Mouse (Mus musculus) forebrain, postnatal 0 days (tissue): ENCODE measurements around the gene Lyst. TPM values are rescaled to one million over a fixed set of nuclear protein-coding genes. Genes with fewer than 3 reads are reported as not detected.
A peak's percentile ranks its signal among the peaks of the same experiment; 100 is the strongest.
"Not testable (repeated sequence)": the region's sequence is repeated elsewhere in the genome, so short reads cannot be mapped to it uniquely, and the experiment has no call there.

Source experiments
- ATAC-seq: fragments of 200-750 bp; cut with Nextera tagmentation; 2 replicates; pipeline ENCODE4 v1.8.0; 2017; ENCODE audit warnings: mild to moderate bottlenecking, moderate library complexity
- DNase-seq: peaks from one replicate; pipeline ENCODE4 v3.0.0-alpha.2; 2015
- H3K27ac ChIP-seq: fragments of 300-500 bp; sonication (generic); 2 replicates; pipeline ENCODE4 v1.5.1; 2014; ENCODE audit warnings: low read depth, mild to moderate bottlenecking, antibody characterized with exemption, low read length, moderate library complexity, mixed read lengths
- H3K27me3 ChIP-seq: fragments of 300-500 bp; sonication (generic); 2 replicates; pipeline ENCODE4 v1.6.1; 2014; ENCODE audit warnings: mild to moderate bottlenecking, low read length, mixed read lengths; ENCODE audit not compliant: insufficient read depth
- H3K36me3 ChIP-seq: fragments of 300-500 bp; sonication (generic); 2 replicates; pipeline ENCODE4 v1.6.1; 2014; ENCODE audit warnings: mild to moderate bottlenecking, moderate library complexity; ENCODE audit not compliant: insufficient read depth
- H3K4me1 ChIP-seq: fragments of 300-500 bp; sonication (generic); 2 replicates; pipeline ENCODE4 v1.6.1; 2014; ENCODE audit warnings: antibody characterized with exemption; ENCODE audit not compliant: insufficient read depth
- H3K4me2 ChIP-seq: fragments of 300-500 bp; sonication (generic); 2 replicates; pipeline ENCODE4 v1.6.1; 2014; ENCODE audit warnings: low read depth, mild to moderate bottlenecking, moderate library complexity
- H3K4me3 ChIP-seq: fragments of 300-500 bp; sonication (generic); 2 replicates; pipeline ENCODE4 v1.5.1; 2014; ENCODE audit warnings: low read depth, low read length, mixed read lengths
- H3K9ac ChIP-seq: fragments of 300-500 bp; sonication (generic); 2 replicates; pipeline ENCODE4 v1.6.1; 2014; ENCODE audit warnings: mild to moderate bottlenecking
- H3K9me3 ChIP-seq: fragments of 300-500 bp; sonication (generic); 2 replicates; pipeline ENCODE4 v1.6.1; 2016; ENCODE audit warnings: low read length
- CTCF ChIP-seq: sonication (generic); IDR thresholded peaks from 2 replicates; pipeline ENCODE4 v1.5.1; 2016; ENCODE audit warnings: antibody characterized with exemption, control low read depth, low read depth
- WGBS: fragments of 180-500 bp; shearing (Covaris S2); extraction: QIAGEN DNeasy Blood & Tissue Kit; methylation state at CpG from one replicate; pipeline ENCODE4 v1.1.7; 2014; 5-methylcytosine and 5-hydroxymethylcytosine counted together
- polyA plus RNA-seq: library from polyadenylated mRNA; unstranded; fragments of >200 nt; fragmentation: Nextera tagmentation; extraction: Ambion mirVana; gene quantifications from 2 replicates; pipeline ENCODE4 v1.2.1, GENCODE M21; 2015
- total RNA-seq: library from RNA; depleted of rRNA; stranded (reverse); fragments of >200 nt; gene quantifications from 2 replicates; pipeline ENCODE4 v1.2.3, GENCODE M21; 2014; rRNA removed

The Lyst gene
- 13.2 and 14.2 TPM in 2 replicates for total RNA-seq
- polyA plus RNA-seq: 1.5 and 3.5 TPM in 2 replicates

- under 1% methylated on average over 87 of the region's 88 CpGs for WGBS
- Histone ChIP-seq H3K27ac (peak within 1 kb of the TSS; percentile 69), H3K27me3 (no peaks in the 10 kb centered on the region), H3K9ac (peak within 1 kb of the TSS; percentile 58), H3K36me3 (no peaks in the 10 kb centered on the region), H3K4me1 (no peaks in the 10 kb centered on the region; the same call in 1 of the 2 replicates), H3K9me3 (no peaks in the 10 kb centered on the region), H3K4me2 (peak within 1 kb of the TSS; percentile 86), H3K4me3 (peak within 1 kb of the TSS; percentile 91)
- DNase-seq (peak; percentile 99), ATAC-seq (peak; percentile 98)
- TF ChIP-seq CTCF: peak; percentile 47
Measured at GRCm38 (mm10) chr13:13590048-13591011, at the start of gene Lyst. Gene Lyst (plus strand): TSS chr13:13590397.

- not testable (repeated sequence) for ATAC-seq, H3K9ac ChIP-seq, DNase-seq, H3K4me3 ChIP-seq, H3K27ac ChIP-seq, H3K9me3 ChIP-seq, H3K4me2 ChIP-seq, H3K4me1 ChIP-seq, H3K27me3 ChIP-seq, H3K36me3 ChIP-seq
- TF ChIP-seq CTCF: peak; percentile 51
- 92% methylated on average over 10 of the region's 10 CpGs for WGBS
Measured at GRCm38 (mm10) chr13:13543073-13543472, 47.1 kb upstream of the Lyst start.

GRCm38 (mm10) chr13:13546792-13547191 lies 43.4 kb upstream of the Lyst start:
- Histone ChIP-seq H3K36me3 (no peaks in the 10 kb centered on the region), H3K9ac (no peak overlapping the region), H3K4me3 (no peak overlapping the region), H3K9me3 (no peaks in the 10 kb centered on the region), H3K4me2 (no peak overlapping the region), H3K27me3 (no peaks in the 10 kb centered on the region), H3K4me1 (no peaks in the 10 kb centered on the region; the same call in 1 of the 2 replicates), H3K27ac (no peak overlapping the region)
- DNase-seq (peak; percentile 71), ATAC-seq (peak; percentile 93)
- TF ChIP-seq CTCF: no peak
- 54% methylated on average over 3 of the region's 3 CpGs for WGBS

- Histone ChIP-seq H3K4me1 (no peaks in the 10 kb centered on the region; the same call in 1 of the 2 replicates), H3K4me2 (no peak overlapping the region), H3K27me3 (no peaks in the 10 kb centered on the region), H3K9me3 (no peaks in the 10 kb centered on the region), H3K4me3 (no peak overlapping the region), H3K27ac (no peak overlapping the region), H3K9ac (no peak overlapping the region), H3K36me3 (no peaks in the 10 kb centered on the region)
- WGBS: 94% methylated on average over 4 of the region's 4 CpGs
- ATAC-seq (no peak), DNase-seq (no peak)
- TF ChIP-seq CTCF: no peak
Measured at GRCm38 (mm10) chr13:13547889-13548288, 42.3 kb upstream of the Lyst start.

- no peaks in the 10 kb centered on the region for H3K27me3 ChIP-seq
- no peak for DNase-seq
Measured at GRCm38 (mm10) chr13:13548431-13549190, 41.6 kb upstream of the Lyst start.

GRCm38 (mm10) chr13:13549687-13550660 lies 40.2 kb upstream of the Lyst start:
- TF ChIP-seq CTCF: no peak
- no peak overlapping the region for H3K4me3 ChIP-seq
- no peak overlapping the region for H3K27ac ChIP-seq
- 62% methylated on average over 9 of the region's 9 CpGs for WGBS
- DNase-seq (no peak), ATAC-seq (no peak)
- no peaks in the 10 kb centered on the region; the same call in 1 of the 2 replicates for H3K4me1 ChIP-seq
- no peak overlapping the region for H3K4me2 ChIP-seq
- H3K9me3 ChIP-seq: no peaks in the 10 kb centered on the region
- no peaks in the 10 kb centered on the region for H3K27me3 ChIP-seq
- no peak overlapping the region for H3K9ac ChIP-seq
- H3K36me3 ChIP-seq: no peaks in the 10 kb centered on the region

More at GRCm38 (mm10) chr13:13548431-13549190, 41.6 kb upstream of the Lyst start:
- no peaks in the 10 kb centered on the region; the same call in 1 of the 2 replicates for H3K4me1 ChIP-seq
- H3K36me3 ChIP-seq: no peaks in the 10 kb centered on the region
- no peak overlapping the region for H3K4me2 ChIP-seq
- 81% methylated on average over 6 of the region's 6 CpGs for WGBS
- no peak for ATAC-seq
- H3K9ac ChIP-seq: no peak overlapping the region
- TF ChIP-seq CTCF: no peak
- H3K9me3 ChIP-seq: no peaks in the 10 kb centered on the region
- H3K27ac ChIP-seq: no peak overlapping the region
- H3K4me3 ChIP-seq: no peak overlapping the region
